Mouse (Mus musculus) NIH3T3 (cell line): ENCODE measurements around the gene Ldb3.

ENCODE experiments used
- DNase-seq: peaks from one replicate; pipeline ENCODE4 v3.0.0-alpha.2; 2012; ENCODE audit warnings: low read depth

The Ldb3 gene

DNA sequence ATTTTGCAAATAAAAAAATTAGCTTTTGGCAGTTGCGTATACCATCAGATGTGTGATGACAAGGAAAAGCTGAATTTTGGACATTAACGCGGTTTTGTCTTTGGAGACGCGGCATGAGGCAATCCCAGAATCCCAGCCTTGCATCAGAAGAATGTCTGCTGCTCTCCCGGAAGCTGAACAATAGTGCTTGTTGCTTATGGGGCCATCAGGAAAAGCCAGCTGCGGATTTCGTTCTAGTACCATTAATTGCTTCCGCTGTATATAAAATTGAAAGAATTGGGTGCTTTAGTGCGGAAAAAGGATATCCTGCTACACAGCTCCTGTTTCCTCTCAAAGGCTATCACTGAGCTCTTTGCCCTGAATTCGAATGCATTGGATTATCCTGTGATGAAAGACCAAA is 76.6 kb downstream of the Ldb3 start:
- no peak for DNase-seq

DNA sequence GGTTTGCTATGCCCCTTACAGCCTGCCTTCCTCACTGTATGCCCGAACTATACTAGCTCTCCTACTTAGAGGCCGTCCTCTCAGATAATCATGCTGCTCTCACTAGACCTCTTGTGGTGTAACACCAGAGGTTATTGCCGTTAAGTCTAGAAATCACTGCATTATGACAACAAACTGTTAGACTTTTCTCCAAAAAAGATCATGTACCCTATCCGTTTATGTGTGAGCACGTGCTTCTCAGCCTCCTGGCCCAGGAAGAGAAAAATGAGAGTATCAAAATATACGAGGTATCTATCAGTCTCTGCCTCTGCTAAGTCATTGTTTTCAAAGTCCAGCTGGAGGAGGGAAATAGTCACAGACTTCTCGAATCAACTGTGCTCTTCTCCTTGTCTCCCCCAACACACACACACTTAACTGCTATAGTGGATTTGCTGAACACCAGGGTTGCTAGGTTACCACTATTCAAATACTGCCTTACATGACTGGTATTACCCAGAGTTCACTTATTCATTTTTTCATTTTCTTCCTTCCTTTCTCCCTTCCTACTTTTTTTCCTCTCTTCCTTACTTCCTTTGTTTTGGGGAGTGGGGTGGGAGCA is 79.5 kb downstream of the Ldb3 start:
- peak; percentile 18 for DNase-seq

DNA sequence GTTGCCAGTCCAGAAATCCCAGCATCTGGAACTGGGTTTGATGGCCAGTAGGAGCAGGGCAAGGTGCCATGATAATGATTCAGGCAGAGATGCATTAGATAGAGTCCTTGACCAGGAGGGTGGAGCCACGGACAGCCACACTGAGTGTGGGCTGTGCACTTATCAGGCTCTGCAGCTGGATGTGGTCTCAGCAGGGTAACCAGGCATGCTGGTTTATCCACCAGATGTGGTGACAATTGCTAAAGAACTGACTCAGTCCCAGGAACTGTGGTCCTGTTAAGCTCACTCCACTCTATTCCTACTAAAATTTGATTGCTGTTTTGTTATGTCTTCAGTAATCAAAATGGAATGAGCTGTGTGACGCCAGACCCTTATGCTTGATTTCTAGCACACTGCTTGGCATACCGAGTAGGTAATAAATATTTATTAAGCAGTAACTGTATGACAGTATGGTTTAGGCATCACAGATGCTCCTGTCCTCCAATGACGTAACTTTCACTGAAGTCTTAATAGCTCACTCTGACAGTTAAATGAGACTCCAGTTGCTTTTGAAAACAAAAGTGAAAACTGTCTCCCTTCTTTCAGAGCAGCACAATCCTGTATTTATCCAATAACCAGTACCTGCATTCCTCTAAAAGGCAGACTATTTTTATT is 80.2 kb downstream of the Ldb3 start:
- DNase-seq = peak; percentile 88

DNA sequence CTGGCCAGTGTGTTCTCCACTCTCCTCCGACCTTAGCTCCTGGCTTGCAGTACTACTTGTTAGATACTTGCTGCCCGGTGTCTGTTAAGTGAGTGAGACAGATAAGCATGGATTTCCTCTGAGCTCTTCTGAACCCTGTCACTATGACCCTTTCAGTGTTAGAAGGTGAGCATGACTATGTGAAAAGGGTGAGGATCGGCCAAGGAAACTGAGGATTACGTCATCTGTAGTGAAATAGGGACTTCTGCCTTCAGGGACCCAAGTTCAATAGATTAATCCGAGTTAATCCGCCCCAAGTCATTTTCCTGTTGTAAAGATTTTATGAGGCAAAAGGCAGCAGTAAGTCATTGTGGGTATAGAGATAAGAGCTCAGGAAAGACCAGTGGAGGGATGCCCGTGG is 83.2 kb downstream of the Ldb3 start:
- no peak for DNase-seq

DNA sequence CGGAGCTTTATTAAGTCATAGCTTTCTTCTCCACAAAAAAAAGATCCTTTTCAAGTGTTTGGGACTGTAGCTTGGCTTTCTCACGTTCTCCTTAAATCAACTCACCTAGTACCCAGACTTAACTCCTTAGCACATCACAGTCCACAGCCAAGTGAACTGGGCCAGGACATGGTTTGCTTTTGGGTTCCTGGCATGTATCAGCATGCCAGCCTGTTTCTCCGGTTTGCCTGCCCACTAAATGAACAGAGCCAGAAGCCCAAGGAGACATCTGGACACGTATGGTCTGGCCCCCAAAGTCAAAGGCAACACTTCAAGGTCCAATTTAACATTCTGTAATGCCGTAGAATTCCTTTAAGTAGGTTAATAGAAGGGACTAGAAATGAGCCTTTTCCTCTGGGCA is 84.1 kb downstream of the Ldb3 start:
- DNase-seq = no peak

DNA sequence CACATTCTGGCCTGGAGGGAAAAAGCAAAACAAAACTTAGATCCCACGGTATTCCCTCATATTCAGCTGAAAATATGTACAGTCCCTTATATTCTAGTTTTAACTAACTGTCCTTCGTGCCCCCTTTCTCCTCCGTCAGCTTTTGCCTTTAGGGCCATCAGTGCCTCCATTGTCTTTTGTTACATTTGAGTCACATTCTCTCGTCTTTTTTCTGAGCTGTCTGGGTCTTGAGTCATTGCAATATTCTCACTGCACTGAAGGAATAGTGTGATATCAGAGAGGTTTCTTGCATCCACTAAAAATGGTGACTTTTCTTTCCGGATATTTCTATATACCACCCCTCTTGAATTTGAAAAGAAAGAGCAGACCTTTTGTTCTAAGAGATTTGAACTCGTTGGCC is 84.7 kb downstream of the Ldb3 start:
- DNase-seq = peak; percentile 29

DNA sequence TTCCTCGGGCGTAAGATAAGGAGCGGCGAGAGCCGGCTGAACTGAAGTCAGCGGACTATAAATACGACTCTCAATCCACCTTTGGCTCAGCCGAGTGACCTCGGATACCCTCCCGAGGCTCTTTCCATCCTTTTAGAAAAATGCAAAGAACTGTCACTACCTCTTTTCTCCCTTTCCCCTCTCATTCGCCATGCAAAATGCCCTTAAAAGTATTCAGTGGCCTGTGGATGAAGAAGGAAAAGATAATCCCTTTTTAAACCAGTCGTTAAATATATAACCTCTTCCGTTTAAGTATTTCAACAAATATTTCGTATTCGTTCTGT is 85.2 kb downstream of the Ldb3 start, which contains the start of gene Bmpr1a:
Bmpr1a (minus strand) TSS at position 17 of the 323 bp plus-strand sequence.
- no peak for DNase-seq

DNA sequence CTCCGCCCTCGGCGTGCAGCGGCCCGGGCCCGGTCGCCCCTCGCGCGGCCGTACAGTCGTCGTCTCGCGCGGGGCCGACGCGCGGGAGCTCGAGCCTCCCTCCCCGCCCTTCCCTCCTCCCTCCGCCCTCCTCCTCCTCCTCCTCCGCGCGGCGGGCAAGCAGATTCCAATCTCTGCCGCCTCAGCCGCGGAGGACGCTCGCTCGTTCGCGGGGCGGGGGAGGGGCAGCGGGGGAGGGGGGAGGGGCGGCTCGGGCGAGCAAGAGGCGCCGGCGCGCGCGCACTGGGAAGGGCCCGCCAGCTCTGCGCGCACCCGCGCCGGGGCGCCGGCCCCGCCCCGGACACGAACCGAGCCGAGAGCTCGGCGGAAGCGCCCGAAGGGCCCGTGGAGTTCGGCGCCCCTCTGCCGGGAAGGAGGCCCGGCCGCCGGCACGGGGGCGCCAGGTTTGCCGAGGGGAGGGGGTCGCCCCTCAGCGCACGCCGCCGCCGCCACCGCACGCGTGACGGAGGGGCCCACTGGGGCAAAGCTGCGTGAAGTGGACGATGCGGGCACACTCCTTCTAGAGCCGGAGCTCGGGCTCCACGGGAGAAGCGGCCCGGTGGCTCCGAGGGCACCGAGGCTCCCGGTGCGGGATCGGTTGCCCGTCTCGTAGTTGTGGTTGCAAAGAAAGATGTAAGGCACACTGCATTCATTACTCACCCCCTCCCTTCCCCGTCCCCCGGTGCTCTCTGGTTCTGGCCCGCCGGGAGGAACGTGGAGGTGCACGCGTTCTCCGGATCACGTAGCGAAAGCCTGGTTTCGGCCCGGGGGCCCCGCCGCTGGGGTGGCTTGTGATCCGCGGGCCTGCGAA is 85.8 kb downstream of the Ldb3 start:
- DNase-seq = peak; percentile 93

DNA sequence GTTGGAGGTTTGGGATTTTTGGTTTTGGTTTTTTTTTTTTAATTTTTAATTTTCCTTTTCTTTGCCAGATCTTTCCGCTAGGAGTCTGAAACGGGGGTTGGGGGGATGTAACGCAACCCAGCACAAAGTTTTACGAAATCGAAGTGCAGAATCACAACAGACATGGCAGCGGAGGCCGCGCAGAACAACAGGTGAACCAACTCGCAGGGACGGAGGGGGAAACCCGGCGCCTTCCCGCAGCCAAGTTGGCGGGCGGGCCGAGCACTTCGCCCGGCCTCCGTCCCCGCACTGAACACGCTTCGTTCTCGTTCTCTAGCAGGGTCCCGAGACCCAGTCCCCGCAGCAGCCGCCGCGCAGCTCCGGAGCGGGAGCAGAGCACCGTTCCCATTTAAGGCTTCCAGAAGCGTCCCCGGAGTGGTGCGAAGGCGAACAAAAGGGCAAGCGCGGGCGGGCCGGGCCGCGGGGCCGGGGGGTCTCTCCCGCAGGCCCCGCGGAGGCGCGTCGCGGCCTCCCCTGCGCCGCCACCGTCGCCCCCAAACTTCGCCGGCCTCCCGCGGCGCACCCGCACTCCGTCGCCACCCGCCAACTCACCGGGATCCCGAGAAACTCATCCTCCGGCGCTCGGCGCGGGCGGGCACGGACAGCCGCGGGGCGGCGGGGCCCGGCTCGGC is 86.5 kb downstream of the Ldb3 start:
- peak; percentile 72 for DNase-seq

DNA sequence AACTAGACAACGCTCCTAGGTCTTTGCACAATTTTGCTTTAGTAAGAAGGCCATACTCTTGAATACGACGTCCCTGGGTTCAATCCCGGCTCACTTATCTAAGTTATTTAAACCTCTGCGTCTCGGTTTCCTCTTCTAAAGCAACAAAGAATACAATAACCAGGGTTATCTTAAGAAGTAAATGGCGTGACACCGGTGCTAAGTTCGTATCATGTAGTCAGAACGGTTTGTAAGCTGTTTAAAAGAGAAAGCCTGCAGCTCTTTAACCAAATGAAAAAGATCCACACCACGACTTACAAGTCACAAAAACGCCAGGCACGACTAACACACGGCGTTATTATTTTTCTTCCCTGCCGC is 87.1 kb downstream of the Ldb3 start:
- DNase-seq = peak; percentile 25

DNA sequence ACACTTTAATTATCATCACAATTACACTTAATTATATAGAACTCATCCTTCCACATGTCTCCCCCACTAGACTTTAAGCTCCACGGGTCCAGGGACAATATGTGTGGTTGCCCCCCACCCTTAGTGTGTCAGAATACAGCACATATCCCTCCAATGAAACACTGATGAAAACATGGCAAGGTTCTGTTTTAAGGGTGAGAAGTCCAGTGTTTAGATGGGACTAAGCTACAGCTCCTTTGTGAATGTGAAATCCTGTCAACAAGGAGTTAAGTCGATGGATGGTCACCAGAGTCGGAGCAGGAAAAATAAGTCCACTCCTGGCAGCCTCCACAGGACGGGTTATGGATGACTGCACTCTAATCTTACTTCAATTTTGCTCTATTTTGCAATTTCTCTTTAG is 88.2 kb downstream of the Ldb3 start:
- peak; percentile 47 for DNase-seq

DNA sequence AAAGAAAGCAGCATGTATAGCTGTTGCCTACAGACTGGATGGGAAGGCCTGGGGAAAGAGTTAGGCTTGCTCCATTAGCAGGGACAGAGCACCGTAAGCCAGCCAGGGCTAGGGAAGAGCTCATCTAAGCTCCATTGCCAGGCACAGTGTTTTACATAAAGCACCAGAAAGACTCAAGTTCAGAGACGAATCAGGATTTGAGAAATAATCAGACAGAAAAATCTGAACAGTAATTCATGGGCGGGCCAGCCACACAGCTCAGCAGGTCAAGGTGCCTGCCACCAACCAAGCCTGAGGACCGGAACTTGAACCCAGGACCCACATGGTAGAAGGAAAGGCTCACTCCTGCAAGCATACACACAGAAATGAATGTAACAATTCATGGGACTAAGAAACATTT is 88.8 kb downstream of the Ldb3 start:
- no peak for DNase-seq

DNA sequence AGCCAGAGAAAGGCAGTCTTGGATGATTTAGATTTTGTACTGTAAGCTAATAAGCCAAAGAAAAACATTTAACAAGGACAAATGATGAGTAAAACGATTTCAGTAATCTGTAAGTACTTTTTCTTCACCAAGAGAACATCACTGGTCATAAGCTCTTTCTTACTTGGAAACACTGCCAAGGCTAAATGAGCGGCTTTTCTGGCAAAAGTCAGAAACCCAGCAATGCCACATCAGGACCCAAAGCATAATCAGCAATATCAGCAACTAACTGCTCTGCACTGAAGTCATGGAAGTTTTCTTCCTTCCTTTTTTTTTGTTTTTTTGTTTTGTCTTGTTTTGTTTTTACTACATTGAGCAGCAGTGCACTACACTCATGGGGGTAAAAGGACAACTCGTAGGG is 91.1 kb downstream of the Ldb3 start:
- no peak for DNase-seq

DNA sequence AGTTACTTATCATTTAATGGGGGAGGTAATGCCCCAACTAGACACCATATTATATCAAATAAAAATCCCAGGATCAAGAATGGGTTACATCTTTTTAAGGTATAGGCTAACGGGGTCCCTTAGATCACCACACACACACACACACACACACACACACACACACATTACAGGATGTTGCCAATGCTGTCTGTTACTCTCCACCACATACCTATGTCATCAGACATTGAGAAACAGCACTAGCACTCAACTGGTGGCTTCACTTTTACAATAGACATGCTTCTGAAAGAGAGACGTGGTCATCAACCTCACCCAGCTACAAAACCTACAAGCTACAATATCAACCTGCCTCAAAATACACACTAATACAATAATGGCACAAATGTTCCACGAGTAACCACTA is 94.8 kb downstream of the Ldb3 start:
- DNase-seq = no peak

DNA sequence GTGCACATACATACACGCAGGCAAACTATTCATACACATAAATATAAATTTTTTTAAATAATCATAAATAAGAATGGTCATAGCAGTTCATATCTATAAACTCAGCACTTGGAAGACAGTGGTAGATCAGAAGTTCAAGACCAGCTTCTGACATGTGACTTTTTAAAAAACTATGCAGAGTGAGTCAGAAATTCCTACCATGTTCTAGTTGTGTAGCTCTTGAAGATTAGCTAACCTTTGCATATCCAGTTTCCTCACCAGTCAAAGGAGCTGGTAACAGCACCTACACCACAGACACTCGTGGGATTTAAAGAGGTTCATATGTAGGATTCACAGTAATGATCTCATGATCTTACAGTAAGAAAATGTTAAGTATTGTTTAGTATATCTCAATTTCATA is 95.8 kb downstream of the Ldb3 start:
- DNase-seq = peak; percentile 28

DNA sequence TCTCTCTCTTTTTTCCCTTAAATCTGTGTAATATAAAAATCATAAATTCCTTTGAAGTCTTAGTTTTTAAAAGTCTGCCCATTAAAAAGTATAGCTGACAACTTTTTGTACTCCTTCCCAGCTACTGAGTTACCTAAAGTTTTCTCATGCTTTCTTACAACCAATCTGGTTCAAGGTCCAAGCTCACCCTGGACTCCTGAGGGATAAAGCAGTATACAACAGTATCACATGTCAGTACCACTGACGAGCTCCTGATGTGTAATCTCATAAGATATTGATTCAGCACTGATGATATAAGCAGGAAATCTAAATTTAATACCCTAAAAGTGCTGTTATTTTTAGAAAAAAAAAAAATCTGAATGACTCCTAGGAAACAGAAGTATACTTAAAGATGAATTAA is 97.5 kb downstream of the Ldb3 start:
- DNase-seq = no peak

DNA sequence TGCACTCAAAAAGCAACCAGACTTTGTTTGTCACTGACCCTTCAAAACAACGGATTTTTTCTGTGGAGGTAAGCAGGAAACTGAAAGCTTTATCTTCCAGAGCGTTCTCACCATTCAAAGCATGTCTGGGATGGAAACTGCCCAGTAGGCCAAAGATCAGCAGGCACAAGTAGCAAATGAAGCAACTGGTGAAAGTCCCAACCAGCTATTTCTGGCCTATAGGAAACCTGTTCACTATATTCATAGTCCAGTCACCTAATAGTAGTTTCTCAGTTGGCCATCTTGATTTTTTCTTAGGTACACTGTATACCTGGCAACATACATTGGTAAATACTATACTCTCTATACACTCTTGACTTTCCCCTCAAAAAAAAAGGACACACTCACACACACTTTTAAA is 98.6 kb downstream of the Ldb3 start:
- DNase-seq = no peak

DNA sequence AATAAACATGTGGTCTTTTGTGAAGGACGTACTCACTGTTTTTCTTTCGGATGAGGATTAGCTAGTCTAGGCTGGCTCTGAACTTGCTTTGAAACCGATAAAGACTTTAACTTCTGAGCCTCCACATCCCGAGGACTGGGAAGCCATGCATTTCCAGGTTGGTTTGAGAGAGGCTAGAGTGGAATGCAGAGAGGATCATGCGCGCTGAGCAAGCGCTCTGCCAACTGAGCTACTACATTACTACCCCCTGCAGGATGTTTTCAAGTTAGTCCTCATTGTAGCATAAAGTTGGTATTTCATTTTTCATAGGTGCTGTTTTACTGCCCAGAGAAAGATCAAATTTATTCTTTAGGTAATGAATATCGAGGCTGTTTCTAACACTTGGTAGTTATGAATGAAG is 102.3 kb downstream of the Ldb3 start:
- DNase-seq = no peak

DNA sequence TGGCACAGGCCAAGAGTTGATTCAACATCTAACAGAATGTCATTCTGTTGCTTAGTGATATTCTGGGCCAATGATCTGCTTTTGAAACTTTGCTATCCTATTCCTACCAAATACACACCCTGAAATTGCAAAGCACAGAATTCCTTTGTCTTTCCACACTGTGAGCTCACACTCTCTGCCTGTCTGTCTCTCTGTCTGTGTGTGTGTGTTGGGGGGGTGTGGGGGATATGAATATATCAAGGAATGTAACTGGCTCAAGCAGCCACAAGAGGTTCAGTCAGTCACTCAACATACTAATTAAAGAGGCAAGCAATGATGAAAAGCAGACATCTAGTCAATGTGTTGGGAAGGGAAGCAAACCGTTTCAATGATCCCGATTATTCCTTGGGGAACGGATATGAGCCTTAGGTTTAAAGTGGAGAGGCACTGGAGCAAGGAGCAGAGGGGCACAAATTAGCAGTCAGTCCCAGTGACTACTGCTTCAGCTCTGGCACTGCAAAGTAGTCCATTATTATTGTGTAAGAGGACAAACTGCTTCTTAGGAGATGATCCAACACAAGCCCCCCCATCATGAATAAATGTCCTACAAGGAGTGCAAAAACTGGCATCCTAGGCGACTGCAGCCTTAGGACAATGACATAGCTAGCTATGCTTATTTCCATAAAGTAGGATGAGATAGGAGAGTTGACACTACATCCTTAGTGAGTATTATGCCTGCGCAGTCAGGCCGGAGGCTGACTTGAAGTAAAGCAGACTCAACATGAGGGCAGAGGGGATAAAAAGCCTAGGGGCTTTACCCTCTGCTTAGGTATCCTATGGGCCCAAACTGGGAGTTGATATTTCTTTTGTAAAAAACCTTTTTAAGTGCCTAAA is 104.8 kb downstream of the Ldb3 start:
- no peak for DNase-seq
